Mouse (Mus musculus) intestine, embryonic 16.5 days (tissue): Measurements from ENCODE around the gene Diras1. TPM values are rescaled to one million over a fixed set of nuclear protein-coding genes. Genes with fewer than 3 reads are reported as not detected.
"Not testable (repeated sequence)": the region's sequence is repeated elsewhere in the genome, so short reads cannot be mapped to it uniquely, and the experiment has no call there.

Experiments
- ATAC-seq: fragments of 200-750 bp; cut with Nextera tagmentation; 2 replicates; pipeline ENCODE4 v1.8.0; 2017; ENCODE audit warnings: moderate TSS enrichment, moderate library complexity
- H3K27ac ChIP-seq: fragments of 300-500 bp; sonication (generic); 2 replicates; pipeline ENCODE4 v1.5.1; 2014; ENCODE audit warnings: mild to moderate bottlenecking, low read length
- H3K27me3 ChIP-seq: fragments of 300-500 bp; sonication (generic); replicated peaks from 2 replicates; pipeline ENCODE4 v1.6.1; 2014; ENCODE audit warnings: low read length, control low read depth, mixed read lengths; ENCODE audit not compliant: control insufficient read depth, insufficient read depth
- H3K36me3 ChIP-seq: fragments of 300-500 bp; sonication (generic); 2 replicates; pipeline ENCODE4 v1.6.1; 2014; ENCODE audit warnings: low read length, control low read depth; ENCODE audit not compliant: control insufficient read depth, insufficient read depth
- H3K4me1 ChIP-seq: fragments of 300-500 bp; sonication (generic); 2 replicates; pipeline ENCODE4 v1.6.1; 2014; ENCODE audit warnings: low read length, control low read depth, mixed read lengths; ENCODE audit not compliant: control insufficient read depth, insufficient read depth
- H3K4me2 ChIP-seq: fragments of 300-500 bp; sonication (generic); 2 replicates; pipeline ENCODE4 v1.6.1; 2014; ENCODE audit warnings: low read depth, low read length, control low read depth
- H3K4me3 ChIP-seq: fragments of 300-500 bp; sonication (generic); 2 replicates; pipeline ENCODE4 v1.5.1; 2014; ENCODE audit warnings: mild to moderate bottlenecking, low read length
- H3K9ac ChIP-seq: fragments of 300-500 bp; sonication (generic); 2 replicates; pipeline ENCODE4 v1.6.1; 2014; ENCODE audit warnings: low read depth, low read length
- H3K9me3 ChIP-seq: fragments of 300-500 bp; sonication (generic); 2 replicates; pipeline ENCODE4 v1.6.1; 2016; ENCODE audit warnings: low read length, control low read depth; ENCODE audit not compliant: control insufficient read depth
- WGBS: fragments of 180-500 bp; shearing (Covaris S2); extraction: QIAGEN DNeasy Blood & Tissue Kit; methylation state at CpG from one replicate; pipeline ENCODE4 v1.1.7; 2014; 5-methylcytosine and 5-hydroxymethylcytosine counted together
- polyA plus RNA-seq: library from polyadenylated mRNA; unstranded; fragments of >200 nt; fragmentation: Nextera tagmentation; extraction: Ambion mirVana; gene quantifications from 2 replicates; pipeline ENCODE4 v1.2.1, GENCODE M21; 2015

Gene Diras1
- polyA plus RNA-seq, 1 experiment from 2014 or later, result 0.92 TPM

DNA sequence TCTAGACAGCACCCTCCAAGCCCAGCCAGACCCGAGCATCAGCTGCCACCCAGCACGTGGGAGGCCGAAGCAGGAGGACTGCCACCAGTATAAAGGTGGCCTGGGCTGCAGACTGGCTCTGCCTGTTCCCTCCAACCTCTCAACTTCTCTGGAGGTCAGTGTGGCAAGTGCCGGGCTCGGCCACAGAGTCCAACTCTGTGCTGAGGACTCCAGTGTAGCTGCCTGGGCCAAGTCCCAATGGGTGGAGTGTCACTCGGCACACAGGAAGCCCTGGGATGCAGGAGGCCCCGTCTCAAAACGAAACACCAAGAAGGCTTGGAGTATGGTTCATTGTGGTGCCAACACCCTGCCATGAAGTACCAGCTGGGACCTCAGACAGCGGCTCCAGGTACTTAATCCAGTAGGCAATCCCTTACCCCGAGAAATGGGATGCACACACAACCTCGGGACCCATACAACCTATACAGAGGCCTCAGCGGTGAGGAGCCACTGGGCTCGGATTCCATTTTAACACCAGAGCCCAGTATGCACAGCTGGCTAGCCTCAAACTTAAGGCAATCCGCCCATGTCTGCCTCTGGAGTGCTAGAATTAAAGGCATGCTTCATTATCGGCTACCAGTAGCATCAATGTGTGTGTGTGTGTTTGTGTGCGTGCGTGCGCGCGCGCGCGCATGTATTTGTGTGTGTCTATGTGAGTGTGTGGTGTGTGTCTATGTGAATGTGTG is 32.1 kb upstream of the Diras1 start:
- Histone ChIP-seq H3K9ac (no peak overlapping the region), H3K9me3 (no peaks in the 10 kb centered on the region), H3K36me3 (0 out of 2 replicates have a peak, but pooled peaks cover 3% of the 10 kb centered on the region), H3K4me2 (no peak overlapping the region), H3K27ac (no peak overlapping the region), H3K27me3 (no peaks in the 10 kb centered on the region), H3K4me1 (peaks cover 15% of the 10 kb centered on the region), H3K4me3 (no peak overlapping the region)
- 89% methylated on average over 23 of the region's 23 CpGs for WGBS
- no peak for ATAC-seq

DNA sequence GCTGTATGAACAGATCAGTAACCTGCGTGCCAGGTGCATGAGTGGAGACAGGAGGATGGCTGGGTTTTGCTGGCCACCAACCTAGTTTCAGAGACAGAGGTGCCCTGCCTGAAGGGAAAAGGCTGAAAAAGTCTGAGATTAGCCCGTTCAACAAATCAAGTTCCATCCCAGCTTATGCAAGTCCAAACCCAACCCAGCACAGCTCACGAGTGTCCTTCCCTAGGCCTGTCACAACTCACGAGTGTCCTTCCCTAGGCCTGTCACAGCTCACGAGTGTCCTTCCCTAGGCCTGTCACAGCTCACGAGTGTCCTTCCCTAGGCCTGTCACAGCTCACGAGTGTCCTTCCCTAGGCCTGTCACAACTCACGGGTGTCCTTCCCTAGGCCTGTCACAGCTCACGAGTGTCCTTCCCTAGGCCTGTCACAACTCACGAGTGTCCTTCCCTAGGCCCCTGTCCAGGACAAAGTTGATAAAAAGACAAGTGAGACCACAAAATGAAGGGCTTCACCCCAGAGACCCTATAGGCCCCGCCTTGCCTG is 30.4 kb upstream of the Diras1 start:
- Histone ChIP-seq H3K9ac (peak overlapping the region; percentile 6; the same call in 1 of the 2 replicates), H3K36me3 (peaks cover 18% of the 10 kb centered on the region), H3K4me1 (peaks cover 15% of the 10 kb centered on the region)
- H3K27me3 ChIP-seq, ATAC-seq, H3K9me3 ChIP-seq, H3K4me3 ChIP-seq, H3K27ac ChIP-seq, H3K4me2 ChIP-seq: not testable (repeated sequence)
- WGBS, result 83% methylated on average over 11 of the region's 11 CpGs

DNA sequence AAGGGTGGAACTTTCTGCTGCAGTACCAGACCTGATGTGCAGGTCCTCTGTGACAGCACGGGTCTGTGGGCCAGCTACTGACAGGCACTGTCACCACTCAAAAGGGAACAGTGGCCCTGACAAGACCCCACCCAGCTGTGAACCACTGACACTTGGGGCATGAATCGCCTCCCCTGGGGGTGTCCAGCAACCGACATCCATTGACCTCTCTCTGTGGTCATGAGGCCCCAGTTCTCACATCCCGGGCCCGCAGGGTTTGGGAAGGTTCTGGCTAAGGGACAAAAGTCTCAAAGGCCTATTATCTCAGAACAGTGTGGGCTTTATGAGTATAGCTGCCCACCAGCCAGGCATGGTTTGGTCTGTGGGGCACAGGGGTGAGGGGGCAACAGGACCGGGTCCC is 29.7 kb upstream of the Diras1 start:
- H3K4me3 ChIP-seq, result no peak overlapping the region
- peaks cover 15% of the 10 kb centered on the region for H3K4me1 ChIP-seq
- WGBS, result 83% methylated on average over 6 of the region's 6 CpGs
- ATAC-seq, result no peak
- H3K4me2 ChIP-seq, result no peak overlapping the region
- no peaks in the 10 kb centered on the region for H3K9me3 ChIP-seq
- no peaks in the 10 kb centered on the region for H3K27me3 ChIP-seq
- no peak overlapping the region for H3K27ac ChIP-seq
- H3K9ac ChIP-seq, result no peak overlapping the region
- peaks cover 20% of the 10 kb centered on the region for H3K36me3 ChIP-seq

DNA sequence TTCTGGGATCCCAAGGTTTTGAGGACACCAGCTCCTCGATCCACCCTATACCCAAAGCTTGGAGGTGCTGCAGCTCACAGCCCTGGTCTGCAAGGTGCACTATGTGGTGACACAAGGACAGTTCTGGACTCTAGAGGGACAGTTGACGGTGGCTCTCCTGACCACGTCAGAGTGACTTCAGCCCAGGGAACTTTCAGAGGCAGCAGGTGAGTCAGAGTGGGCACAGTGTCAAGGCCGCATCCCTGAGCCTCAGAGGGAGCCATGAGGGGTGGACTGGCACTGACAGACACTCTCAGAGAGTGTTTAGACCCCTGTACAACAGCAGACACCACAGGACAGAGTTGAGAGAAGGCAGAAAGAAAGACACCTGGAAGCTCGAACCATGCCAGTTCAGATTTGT is 27.1 kb upstream of the Diras1 start:
- H3K4me2 ChIP-seq, result no peak overlapping the region
- H3K36me3 ChIP-seq, result peaks cover 34% of the 10 kb centered on the region
- H3K9ac ChIP-seq, result no peak overlapping the region
- no peak for ATAC-seq
- H3K4me1 ChIP-seq, result no peaks in the 10 kb centered on the region
- 90% methylated on average over 5 of the region's 5 CpGs for WGBS
- H3K27ac ChIP-seq, result no peak overlapping the region
- H3K4me3 ChIP-seq, result no peak overlapping the region
- no peaks in the 10 kb centered on the region for H3K9me3 ChIP-seq
- H3K27me3 ChIP-seq, result no peaks in the 10 kb centered on the region

DNA sequence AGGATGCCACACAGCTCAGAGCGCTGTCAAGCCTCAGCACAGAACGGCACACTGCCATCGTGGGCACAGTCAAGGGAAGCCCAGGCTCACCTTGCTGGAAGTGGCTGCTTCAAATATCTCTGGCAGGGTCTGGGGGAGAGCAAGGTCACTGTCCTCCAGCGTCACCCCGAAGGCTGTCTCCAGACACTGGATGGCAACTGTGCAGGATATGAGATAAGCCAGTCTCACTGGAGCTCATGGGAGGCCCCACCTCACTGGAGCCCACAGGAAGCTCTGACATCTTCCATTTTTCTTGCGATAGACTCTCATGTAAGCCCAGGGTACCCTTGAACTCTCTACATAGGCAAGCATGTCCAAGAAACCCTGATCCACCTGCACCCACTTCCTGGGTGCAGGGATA is 25.7 kb upstream of the Diras1 start:
- H3K9ac ChIP-seq, result no peak overlapping the region
- no peaks in the 10 kb centered on the region for H3K4me1 ChIP-seq
- H3K9me3 ChIP-seq, result no peaks in the 10 kb centered on the region
- H3K4me3 ChIP-seq, result no peak overlapping the region
- H3K4me2 ChIP-seq, result no peak overlapping the region
- 93% methylated on average over 6 of the region's 6 CpGs for WGBS
- H3K27ac ChIP-seq, result no peak overlapping the region
- H3K36me3 ChIP-seq, result peaks cover 46% of the 10 kb centered on the region
- no peaks in the 10 kb centered on the region for H3K27me3 ChIP-seq
- ATAC-seq, result no peak

DNA sequence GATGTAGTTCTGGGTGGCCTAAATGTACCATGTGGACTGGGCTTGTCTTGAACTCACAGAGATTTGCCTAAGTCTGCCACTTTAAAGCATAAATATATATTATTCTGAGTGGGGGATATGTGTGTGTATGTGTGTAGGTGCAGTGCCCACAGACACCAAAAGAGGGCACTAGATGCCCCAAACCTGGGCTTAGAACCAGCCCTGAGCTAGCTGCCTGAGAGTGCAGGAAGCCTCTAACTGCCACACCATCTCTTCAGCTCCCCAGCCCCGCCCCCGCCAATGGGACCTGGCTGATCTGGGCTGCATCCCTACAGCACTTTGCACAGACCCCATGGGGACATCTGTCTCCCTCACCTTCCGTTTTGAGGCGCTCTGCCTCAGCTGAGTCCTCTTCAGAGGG is 25.2 kb upstream of the Diras1 start:
- Histone ChIP-seq H3K4me3 (no peak overlapping the region), H3K9me3 (no peaks in the 10 kb centered on the region), H3K9ac (no peak overlapping the region), H3K36me3 (peaks cover 49% of the 10 kb centered on the region), H3K27me3 (no peaks in the 10 kb centered on the region), H3K4me2 (no peak overlapping the region), H3K4me1 (no peaks in the 10 kb centered on the region), H3K27ac (no peak overlapping the region)
- ATAC-seq, result no peak
- WGBS, result 93% methylated on average over 4 of the region's 4 CpGs

DNA sequence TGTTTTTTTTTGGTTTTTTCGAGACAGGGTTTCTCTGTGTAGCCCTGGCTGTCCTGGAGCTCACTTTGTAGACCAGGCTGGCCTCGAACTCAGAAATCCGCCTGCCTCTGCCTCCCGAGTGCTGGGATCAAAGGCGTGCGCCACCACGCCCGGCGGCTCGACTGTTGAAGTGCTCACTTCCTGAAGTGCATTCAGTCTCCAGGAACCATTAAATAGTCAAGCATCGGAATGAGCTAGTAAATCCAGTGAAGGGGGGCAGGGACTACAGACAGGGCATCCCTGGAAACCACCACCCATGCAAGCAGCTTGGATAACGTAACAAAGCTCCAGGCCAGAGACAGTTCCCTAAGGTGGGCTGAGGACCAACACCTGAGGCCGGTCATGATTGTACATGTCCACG is 19.8 kb upstream of the Diras1 start:
- not testable (repeated sequence) for H3K27ac ChIP-seq, H3K4me3 ChIP-seq, H3K27me3 ChIP-seq, H3K9me3 ChIP-seq, H3K4me2 ChIP-seq, H3K9ac ChIP-seq, H3K4me1 ChIP-seq, ATAC-seq
- WGBS, result 91% methylated on average over 13 of the region's 14 CpGs
- peaks cover 49% of the 10 kb centered on the region for H3K36me3 ChIP-seq

DNA sequence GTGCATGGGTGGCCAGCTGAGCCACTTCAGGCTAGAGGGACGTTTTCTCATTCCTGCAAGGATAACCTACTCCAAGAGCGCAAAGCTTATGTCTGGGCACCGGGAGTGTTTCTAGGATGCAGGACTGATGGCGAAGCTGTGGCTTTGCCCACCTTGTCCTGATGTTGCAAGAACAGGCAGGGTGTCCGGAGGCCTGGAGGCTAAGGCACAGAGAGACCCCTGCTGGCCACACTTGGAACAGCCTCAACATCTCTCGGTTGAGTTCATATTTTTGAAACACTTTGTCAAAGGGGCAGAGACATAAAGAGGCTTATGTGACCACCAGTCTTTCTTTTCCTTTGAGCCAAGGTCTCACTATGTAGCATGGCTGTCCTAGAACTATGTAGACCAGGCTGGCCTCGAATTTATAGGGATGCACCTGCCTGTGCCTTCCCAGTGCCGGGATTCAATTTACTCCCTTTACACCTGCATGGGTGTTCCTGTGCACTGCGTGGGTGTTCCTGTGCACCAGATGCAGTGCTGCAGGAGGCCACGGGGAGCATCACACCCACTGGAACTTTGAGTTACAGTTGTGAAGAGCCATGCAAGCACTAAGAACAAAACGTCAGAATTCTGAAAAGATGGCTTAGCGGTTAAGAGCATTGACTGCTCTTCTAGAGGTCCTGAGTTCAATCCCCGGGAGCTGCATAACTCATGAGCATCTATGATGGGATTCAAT is 16.2 kb upstream of the Diras1 start:
- Histone ChIP-seq H3K4me1 (no peaks in the 10 kb centered on the region; the same call in 1 of the 2 replicates), H3K27me3 (no peaks in the 10 kb centered on the region), H3K4me3 (no peak overlapping the region), H3K27ac (no peak overlapping the region), H3K9ac (no peak overlapping the region), H3K9me3 (no peaks in the 10 kb centered on the region), H3K36me3 (peaks cover 23% of the 10 kb centered on the region), H3K4me2 (no peak overlapping the region)
- 30% methylated on average over 13 of the region's 13 CpGs for WGBS
- no peak for ATAC-seq

DNA sequence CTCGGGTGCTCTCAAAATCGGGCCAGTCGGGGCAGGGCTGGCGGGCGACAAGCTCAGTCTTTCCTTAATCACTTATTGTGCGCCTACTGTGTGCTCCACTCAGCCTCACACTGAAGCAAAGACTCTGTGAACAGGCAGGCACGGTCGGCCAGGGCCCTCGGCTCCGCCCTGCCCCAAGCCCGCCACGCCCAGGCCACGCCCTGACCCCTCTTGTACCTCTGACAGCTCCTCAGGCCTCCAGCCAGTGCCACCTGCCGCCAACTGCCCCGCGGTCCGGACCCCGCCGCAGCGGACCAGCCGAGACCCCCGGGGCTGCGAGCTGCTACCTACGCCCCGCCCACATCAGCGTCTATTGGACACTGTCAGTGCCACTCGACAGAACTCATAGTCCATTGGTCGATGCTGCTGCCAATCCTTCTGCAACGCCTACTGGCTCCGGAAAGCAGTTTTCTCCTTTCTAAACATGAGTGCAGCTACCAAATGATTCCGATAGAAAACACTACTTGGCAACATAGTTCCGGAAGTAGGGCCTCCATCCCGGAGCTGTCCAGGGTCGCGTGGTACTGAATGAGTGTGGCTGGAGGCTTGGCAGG is 11.6 kb upstream of the Diras1 start, which contains the start of gene Slc39a3:
Slc39a3 (minus strand) TSS at position 439 of the 593 bp plus-strand sequence.
- Histone ChIP-seq H3K9ac (peak within 1 kb of the TSS; percentile 82), H3K27ac (peak within 1 kb of the TSS; percentile 10; the same call in 1 of the 2 replicates), H3K4me1 (no peaks in the 10 kb centered on the region; the same call in 1 of the 2 replicates), H3K36me3 (0 out of 2 replicates have a peak, but pooled peaks cover 5% of the 10 kb centered on the region), H3K27me3 (no peaks in the 10 kb centered on the region), H3K4me2 (peak within 1 kb of the TSS; percentile 77), H3K4me3 (peak within 1 kb of the TSS; percentile 75), H3K9me3 (no peaks in the 10 kb centered on the region)
- under 1% methylated on average over 35 of the region's 35 CpGs for WGBS
- peak; percentile 99 for ATAC-seq
